Mouse (Mus musculus): ENCODE data around the gene S1pr5. TPM values are rescaled to one million over a fixed set of nuclear protein-coding genes. Genes with fewer than 3 reads are reported as not detected.
"Not testable (repeated sequence)": the region's sequence is repeated elsewhere in the genome, so short reads cannot be mapped to it uniquely, and the experiment has no call there.

S1pr5 gene
- polyA plus RNA-seq, 1 experiment from 2014 or later, result 5.0 TPM

DNA sequence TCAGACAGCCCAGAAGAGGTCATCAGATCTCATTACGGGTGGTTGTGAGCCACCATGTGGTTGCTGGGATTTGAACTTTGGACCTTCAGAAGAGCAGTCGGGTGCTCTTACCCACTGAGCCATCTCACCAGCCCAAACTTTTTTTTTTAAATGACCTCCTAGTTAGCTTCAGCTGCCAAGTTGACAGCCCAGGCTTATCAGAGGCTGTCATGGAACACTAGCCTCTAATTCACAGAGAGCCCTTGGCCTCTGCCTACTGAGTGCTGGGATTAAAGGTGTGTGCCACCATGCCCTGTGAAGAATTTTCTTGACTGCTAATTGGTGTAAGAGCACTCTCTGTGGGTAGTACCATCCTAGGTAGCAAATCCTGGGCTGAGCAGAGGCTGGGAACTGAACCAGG lies 24.8 kb downstream of the S1pr5 start:
- not testable (repeated sequence) for H3K9me3 ChIP-seq (ENCODE audit: control insufficient read depth, low read length); H3K27me3 ChIP-seq (ENCODE audit: control insufficient read depth, insufficient read depth, low read length)

DNA sequence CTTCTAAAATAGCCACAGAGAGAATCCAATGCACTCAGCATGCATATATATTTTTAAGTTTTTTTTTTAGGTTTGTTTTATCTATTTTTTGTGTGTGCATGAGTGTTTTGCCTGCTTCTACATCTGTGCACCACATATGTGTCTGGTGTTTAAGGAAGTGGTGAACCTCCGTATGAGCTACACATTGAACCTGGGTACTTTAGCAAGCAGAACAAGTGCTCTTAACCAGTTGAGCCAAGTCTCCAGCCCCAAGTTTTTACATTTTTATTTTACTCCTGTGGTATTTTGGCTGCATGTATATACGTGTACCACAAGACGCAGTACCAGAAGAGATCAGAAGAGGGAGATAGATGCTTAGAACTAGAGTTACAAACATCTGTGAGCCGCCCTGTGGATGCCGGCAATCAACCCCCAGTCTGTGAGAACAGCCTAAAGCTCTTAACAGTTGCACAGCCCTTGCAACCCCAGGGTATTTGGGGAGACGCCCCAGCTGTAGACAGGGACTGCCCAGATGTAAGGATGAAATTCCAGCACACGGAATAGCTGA lies 26.8 kb downstream of the S1pr5 start:
- no peaks in the 10 kb centered on the region for H3K9me3 ChIP-seq (ENCODE audit: control insufficient read depth, low read length)
- no peaks in the 10 kb centered on the region for H3K36me3 ChIP-seq (ENCODE audit: control insufficient read depth, insufficient read depth, low read length)
- no peak overlapping the region for H3K9ac ChIP-seq (replicated peaks; ENCODE audit: low read depth, low read length)
- H3K27me3 ChIP-seq (ENCODE audit: control insufficient read depth, insufficient read depth, low read length), result no peaks in the 10 kb centered on the region
- no peak overlapping the region for H3K27ac ChIP-seq (ENCODE audit: low read depth, low read length)
- no peak overlapping the region for H3K4me3 ChIP-seq (ENCODE audit: low read depth, low read length)
- ATAC-seq (ENCODE audit: low read depth), result peak; percentile 26; the same call in 1 of the 2 replicates
- 19% methylated on average over 7 of the region's 7 CpGs for WGBS
- H3K4me1 ChIP-seq (ENCODE audit: control insufficient read depth, insufficient read depth, low read length), result peaks cover 6% of the 10 kb centered on the region; the same call in 1 of the 2 replicates
- no peak overlapping the region for H3K4me2 ChIP-seq (ENCODE audit: low read depth, low read length)

More for the DNA sequence above, 24.8 kb downstream of the S1pr5 start:
- not testable (repeated sequence) for H3K4me3 ChIP-seq (ENCODE audit: low read depth, low read length); H3K36me3 ChIP-seq (ENCODE audit: control insufficient read depth, insufficient read depth, low read length); H3K27ac ChIP-seq (ENCODE audit: low read depth, low read length); H3K4me2 ChIP-seq (ENCODE audit: low read depth, low read length); ATAC-seq (ENCODE audit: low read depth); H3K9ac ChIP-seq (replicated peaks; ENCODE audit: low read depth, low read length)
- 100% methylated on average over 1 of the region's 2 CpGs for WGBS
- H3K4me1 ChIP-seq (ENCODE audit: control insufficient read depth, insufficient read depth, low read length), result peaks cover 13% of the 10 kb centered on the region; the same call in 1 of the 2 replicates

GRCm38 (mm10) chr9:21220490-21221382 lies 27.5 kb downstream of the S1pr5 start:
- peak; percentile 88 for ATAC-seq (ENCODE audit: low read depth)
- Histone ChIP-seq H3K4me2 (ENCODE audit: low read depth, low read length) (peak overlapping the region; percentile 51), H3K36me3 (ENCODE audit: control insufficient read depth, insufficient read depth, low read length) (no peaks in the 10 kb centered on the region), H3K4me1 (ENCODE audit: control insufficient read depth, insufficient read depth, low read length) (peaks cover 6% of the 10 kb centered on the region; the same call in 1 of the 2 replicates), H3K4me3 (ENCODE audit: low read depth, low read length) (peak overlapping the region; percentile 19; the same call in 1 of the 2 replicates), H3K9me3 (ENCODE audit: control insufficient read depth, low read length) (no peaks in the 10 kb centered on the region), H3K9ac (replicated peaks; ENCODE audit: low read depth, low read length) (no peak overlapping the region), H3K27ac (ENCODE audit: low read depth, low read length) (no peak overlapping the region), H3K27me3 (ENCODE audit: control insufficient read depth, insufficient read depth, low read length) (no peaks in the 10 kb centered on the region)
- WGBS, result 16% methylated on average over 21 of the region's 21 CpGs

GRCm38 (mm10) chr9:21219820-21220219 lies 28.4 kb downstream of the S1pr5 start:
- Histone ChIP-seq H3K9me3 (ENCODE audit: control insufficient read depth, low read length) (no peaks in the 10 kb centered on the region), H3K36me3 (ENCODE audit: control insufficient read depth, insufficient read depth, low read length) (no peaks in the 10 kb centered on the region), H3K4me3 (ENCODE audit: low read depth, low read length) (no peak overlapping the region), H3K4me1 (ENCODE audit: control insufficient read depth, insufficient read depth, low read length) (peaks cover 4% of the 10 kb centered on the region; the same call in 1 of the 2 replicates), H3K4me2 (ENCODE audit: low read depth, low read length) (no peak overlapping the region), H3K27me3 (ENCODE audit: control insufficient read depth, insufficient read depth, low read length) (no peaks in the 10 kb centered on the region), H3K9ac (replicated peaks; ENCODE audit: low read depth, low read length) (no peak overlapping the region), H3K27ac (ENCODE audit: low read depth, low read length) (no peak overlapping the region)
- ATAC-seq (ENCODE audit: low read depth), result no peak
- WGBS, result 70% methylated on average over 3 of the region's 3 CpGs

DNA sequence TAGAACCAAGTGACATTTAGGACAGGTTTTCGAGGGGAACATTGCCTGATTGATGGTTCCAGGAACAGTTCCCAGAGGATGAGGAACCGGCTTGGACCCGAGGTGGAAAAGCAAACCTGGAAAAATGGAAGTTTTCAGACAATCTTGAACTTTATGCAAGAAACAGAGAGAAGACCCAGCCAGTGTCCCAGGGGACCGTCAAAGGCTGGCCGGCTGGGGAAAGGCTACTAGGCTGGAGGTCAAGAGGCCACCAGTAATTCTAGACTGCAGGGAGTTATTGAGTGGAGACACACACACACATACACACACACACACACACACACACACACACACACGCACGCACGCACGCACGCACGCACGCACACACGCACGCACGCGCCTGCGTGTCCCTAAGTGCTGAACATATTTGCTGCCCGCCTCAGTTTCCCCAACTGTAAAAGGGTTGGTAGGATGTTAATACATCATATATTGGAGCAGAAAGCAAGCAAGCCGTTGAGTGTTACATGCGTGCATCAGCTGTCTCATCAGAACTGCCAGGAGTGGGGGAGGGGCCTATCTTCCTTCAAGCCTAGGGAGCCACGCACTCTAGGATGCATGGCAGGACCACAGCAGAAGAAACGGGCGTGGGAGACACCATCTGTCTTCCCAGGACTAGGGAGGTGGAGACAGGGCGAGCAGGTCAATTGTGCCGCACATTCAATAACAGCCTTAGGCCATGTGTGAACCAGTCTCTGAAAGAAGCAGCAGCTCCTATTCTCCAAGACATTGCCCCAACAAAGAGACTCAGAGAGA lies 32.0 kb downstream of the S1pr5 start:
- no peak overlapping the region for H3K27ac ChIP-seq (ENCODE audit: low read depth, low read length)
- 0 out of 2 replicates have a peak overlapping the region, but pooled peaks have one; percentile 25 for H3K9ac ChIP-seq (replicated peaks; ENCODE audit: low read depth, low read length)
- no peak overlapping the region for H3K4me2 ChIP-seq (ENCODE audit: low read depth, low read length)
- H3K27me3 ChIP-seq (ENCODE audit: control insufficient read depth, insufficient read depth, low read length), result no peaks in the 10 kb centered on the region
- no peak overlapping the region for H3K4me3 ChIP-seq (ENCODE audit: low read depth, low read length)
- H3K36me3 ChIP-seq (ENCODE audit: control insufficient read depth, insufficient read depth, low read length), result peaks cover under 1% of the 10 kb centered on the region
- WGBS, result 62% methylated on average over 25 of the region's 25 CpGs
- peaks cover 4% of the 10 kb centered on the region; the same call in 1 of the 2 replicates for H3K4me1 ChIP-seq (ENCODE audit: control insufficient read depth, insufficient read depth, low read length)
- ATAC-seq (ENCODE audit: low read depth), result peak; percentile 45; the same call in 1 of the 2 replicates
- no peaks in the 10 kb centered on the region for H3K9me3 ChIP-seq (ENCODE audit: control insufficient read depth, low read length)

DNA sequence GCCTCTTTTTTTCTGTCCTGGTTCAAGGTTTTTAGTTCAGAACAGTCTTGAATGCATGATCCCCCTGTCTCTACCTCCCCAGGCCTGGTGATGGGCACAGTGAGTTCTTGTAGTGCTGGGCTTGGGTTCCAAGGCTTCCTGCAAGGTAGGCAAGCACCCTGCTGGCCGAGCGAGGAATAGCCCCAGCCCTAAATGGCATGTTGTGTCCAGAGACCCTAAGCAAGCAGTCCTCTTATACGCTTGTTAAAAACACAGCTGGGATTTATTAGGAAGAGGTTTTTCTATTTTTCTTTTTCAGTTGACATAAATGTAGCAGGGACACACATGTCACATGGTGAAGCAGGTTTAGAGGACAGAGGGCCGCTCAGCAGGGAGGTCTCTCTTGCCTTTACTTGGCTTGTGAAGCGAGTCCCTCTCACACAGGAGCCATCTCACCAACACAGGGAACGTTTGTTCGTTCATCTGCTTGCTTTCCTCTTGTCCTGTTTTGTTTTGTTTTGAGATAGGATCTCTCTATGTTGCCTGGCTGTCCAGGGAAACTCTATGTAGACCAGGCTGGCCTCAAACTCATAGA lies 34.5 kb downstream of the S1pr5 start:
- H3K27me3 ChIP-seq (ENCODE audit: control insufficient read depth, insufficient read depth, low read length), result no peaks in the 10 kb centered on the region
- ATAC-seq (ENCODE audit: low read depth), result no peak
- H3K36me3 ChIP-seq (ENCODE audit: control insufficient read depth, insufficient read depth, low read length), result peaks cover 8% of the 10 kb centered on the region
- no peak overlapping the region for H3K27ac ChIP-seq (ENCODE audit: low read depth, low read length)
- H3K9ac ChIP-seq (replicated peaks; ENCODE audit: low read depth, low read length), result no peak overlapping the region
- WGBS, result 43% methylated on average over 7 of the region's 7 CpGs
- H3K4me1 ChIP-seq (ENCODE audit: control insufficient read depth, insufficient read depth, low read length), result no peaks in the 10 kb centered on the region; the same call in 1 of the 2 replicates
- no peaks in the 10 kb centered on the region for H3K9me3 ChIP-seq (ENCODE audit: control insufficient read depth, low read length)
- H3K4me3 ChIP-seq (ENCODE audit: low read depth, low read length), result no peak overlapping the region
- no peak overlapping the region for H3K4me2 ChIP-seq (ENCODE audit: low read depth, low read length)

- Histone ChIP-seq H3K4me1 (ENCODE audit: control insufficient read depth, insufficient read depth, low read length) (no peaks in the 10 kb centered on the region; the same call in 1 of the 2 replicates), H3K27me3 (ENCODE audit: control insufficient read depth, insufficient read depth, low read length) (no peaks in the 10 kb centered on the region), H3K9ac (replicated peaks; ENCODE audit: low read depth, low read length) (no peak overlapping the region), H3K4me2 (ENCODE audit: low read depth, low read length) (no peak overlapping the region), H3K27ac (ENCODE audit: low read depth, low read length) (no peak overlapping the region), H3K36me3 (ENCODE audit: control insufficient read depth, insufficient read depth, low read length) (peaks cover 10% of the 10 kb centered on the region), H3K4me3 (ENCODE audit: low read depth, low read length) (no peak overlapping the region), H3K9me3 (ENCODE audit: control insufficient read depth, low read length) (no peaks in the 10 kb centered on the region)
- no peak for ATAC-seq (ENCODE audit: low read depth)
- 84% methylated on average over 7 of the region's 7 CpGs for WGBS
Measured at GRCm38 (mm10) chr9:21211624-21212023, 36.6 kb downstream of the S1pr5 start.

GRCm38 (mm10) chr9:21210821-21211220 lies 37.4 kb downstream of the S1pr5 start:
- H3K4me1 ChIP-seq (ENCODE audit: control insufficient read depth, insufficient read depth, low read length), result no peaks in the 10 kb centered on the region
- H3K27me3 ChIP-seq (ENCODE audit: control insufficient read depth, insufficient read depth, low read length), result no peaks in the 10 kb centered on the region
- H3K9ac ChIP-seq (replicated peaks; ENCODE audit: low read depth, low read length), result no peak overlapping the region
- no peak for ATAC-seq (ENCODE audit: low read depth)
- no peaks in the 10 kb centered on the region for H3K9me3 ChIP-seq (ENCODE audit: control insufficient read depth, low read length)
- 84% methylated on average over 6 of the region's 6 CpGs for WGBS
- peaks cover 12% of the 10 kb centered on the region for H3K36me3 ChIP-seq (ENCODE audit: control insufficient read depth, insufficient read depth, low read length)
- no peak overlapping the region for H3K4me3 ChIP-seq (ENCODE audit: low read depth, low read length)
- no peak overlapping the region for H3K27ac ChIP-seq (ENCODE audit: low read depth, low read length)
- H3K4me2 ChIP-seq (ENCODE audit: low read depth, low read length), result no peak overlapping the region

Measured in neural tube, embryonic 14.5 days (tissue).